Mouse (Mus musculus): Measurements from ENCODE around the gene Adora2b.
"Not testable (repeated sequence)": the region's sequence is repeated elsewhere in the genome, so short reads cannot be mapped to it uniquely, and the experiment has no call there.

Gene Adora2b

GRCm38 (mm10) chr11:62263599-62263998, 14.8 kb downstream of the Adora2b start:
- no peak for DNase-seq (ENCODE audit: extremely low spot score, low spot score)

DNA sequence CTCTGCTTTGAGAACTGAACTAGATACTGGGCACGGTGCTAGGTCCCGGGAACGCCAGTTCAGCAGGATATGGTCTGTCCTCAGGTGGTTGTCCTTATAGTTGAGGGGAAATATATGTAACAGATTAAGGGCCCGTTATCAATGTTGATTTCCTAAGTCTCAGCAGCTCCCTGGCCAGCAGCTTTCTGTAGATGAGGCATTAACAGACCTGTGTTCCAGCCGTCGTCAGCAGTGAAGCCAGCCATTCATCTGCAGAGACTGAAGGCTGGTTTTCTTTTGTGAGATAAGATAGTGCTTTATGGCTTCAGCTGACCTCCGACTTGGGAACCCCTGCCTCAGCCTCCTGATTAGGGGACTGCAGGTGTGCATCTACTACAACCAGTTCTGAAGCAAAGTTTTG, 15.2 kb downstream of the Adora2b start:
- no peak for DNase-seq (ENCODE audit: extremely low spot score, low spot score)

DNA sequence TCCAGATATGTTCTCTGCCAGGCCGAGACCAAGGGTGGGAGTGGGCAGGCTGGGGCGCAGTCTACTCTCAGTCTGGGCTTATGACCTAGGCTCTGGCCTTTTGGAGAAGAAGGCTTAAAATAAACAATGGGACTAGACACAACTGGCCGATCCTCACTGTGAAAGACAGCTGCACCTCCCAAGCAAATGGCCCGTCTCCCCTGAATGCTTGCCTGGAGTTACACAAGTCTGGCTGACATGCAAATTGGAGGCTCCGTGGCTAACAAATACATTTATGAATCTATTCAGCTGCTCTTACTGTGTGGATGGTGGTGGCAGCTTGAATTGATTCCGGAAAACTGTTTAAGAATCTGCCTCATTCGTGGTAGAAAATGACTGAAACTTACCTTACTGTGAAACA, 16.9 kb downstream of the Adora2b start:
- DNase-seq (ENCODE audit: extremely low spot score, low spot score) = no peak

DNA sequence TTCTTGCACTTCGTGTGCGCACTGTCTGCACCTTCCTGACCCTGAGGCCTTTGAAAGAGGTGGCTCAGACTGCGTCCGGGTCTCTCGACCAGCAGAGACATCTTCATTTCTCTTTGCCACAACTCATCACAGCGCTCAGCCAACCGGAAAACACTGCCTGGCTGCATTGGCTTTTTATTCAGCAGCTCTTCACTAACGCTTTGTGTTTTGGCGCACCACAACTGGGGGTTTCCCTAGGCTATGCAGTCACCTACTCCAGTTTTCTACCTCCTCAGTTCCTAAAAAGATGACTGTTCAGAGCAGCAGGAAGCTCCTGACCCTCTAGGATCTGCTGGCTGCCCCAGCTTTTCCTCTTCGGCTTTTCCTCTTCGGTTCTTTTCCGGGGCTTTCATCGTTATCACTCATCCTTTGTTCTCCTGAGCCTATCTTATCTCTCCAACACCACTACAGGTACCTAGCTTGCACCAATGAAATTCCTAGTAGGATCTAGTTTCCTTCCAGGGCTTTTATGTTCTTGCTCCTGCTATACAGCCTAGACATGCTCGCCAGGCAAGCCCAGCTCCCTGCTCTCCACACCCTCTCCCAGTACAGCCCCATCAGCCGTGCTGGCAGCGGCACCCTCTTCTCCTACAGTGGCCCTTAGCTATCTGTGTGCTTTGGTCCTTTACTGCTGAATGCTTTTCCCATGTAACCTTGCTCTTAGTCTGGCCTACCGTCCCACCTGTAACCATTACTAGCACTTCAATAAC, 17.9 kb downstream of the Adora2b start:
- no peak for DNase-seq (ENCODE audit: extremely low spot score, low spot score)

DNA sequence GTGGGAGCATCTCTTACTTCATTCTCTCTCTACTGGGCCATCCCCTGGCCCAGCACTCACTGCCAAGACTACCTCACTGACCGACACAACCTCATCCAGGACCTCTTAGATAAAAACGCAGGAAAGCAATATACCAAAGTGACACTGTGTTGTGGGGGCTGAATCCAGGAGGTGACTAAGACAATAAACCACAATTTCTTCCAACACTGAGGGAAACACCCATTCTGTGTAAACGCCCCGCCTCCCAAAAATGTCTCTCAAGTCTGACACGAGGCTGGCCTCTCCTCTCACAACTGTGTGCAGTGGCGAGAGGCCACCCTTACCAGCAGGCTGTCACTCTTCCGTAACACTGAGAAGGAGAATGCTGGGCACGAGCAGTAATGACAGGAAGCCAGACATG, 19.6 kb downstream of the Adora2b start:
- DNase-seq (ENCODE audit: extremely low spot score, low spot score) = no peak

- no peak for DNase-seq (ENCODE audit: extremely low spot score, low spot score)
Observed at GRCm38 (mm10) chr11:62269097-62269496, 20.3 kb downstream of the Adora2b start.

DNA sequence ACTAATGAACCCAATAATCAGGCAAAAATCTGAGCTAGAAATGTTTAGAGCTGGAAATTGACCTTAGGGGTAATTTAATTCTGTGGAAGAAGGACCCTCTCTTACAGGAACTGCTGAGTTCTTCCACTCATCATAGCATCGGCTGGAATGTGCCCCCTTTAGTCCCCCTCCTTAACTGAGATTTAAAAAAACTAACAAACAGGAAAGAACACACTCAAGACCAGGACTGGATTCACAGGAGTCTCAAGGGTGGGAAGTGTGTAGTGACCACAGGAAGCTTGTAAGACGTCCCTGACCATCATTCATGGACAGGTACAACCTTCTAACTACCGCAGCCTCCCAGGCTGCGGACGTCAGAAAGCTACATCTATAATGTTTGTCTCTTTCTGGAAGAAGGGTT, 22.1 kb downstream of the Adora2b start:
- no peak for DNase-seq (ENCODE audit: extremely low spot score, low spot score)

GRCm38 (mm10) chr11:62277086-62277485, 28.3 kb downstream of the Adora2b start:
- no peak for DNase-seq (ENCODE audit: extremely low spot score, low spot score)

- peak; percentile 77 for DNase-seq (ENCODE audit: extremely low spot score, low spot score)
Observed at GRCm38 (mm10) chr11:62278027-62278426, 29.2 kb downstream of the Adora2b start.

DNA sequence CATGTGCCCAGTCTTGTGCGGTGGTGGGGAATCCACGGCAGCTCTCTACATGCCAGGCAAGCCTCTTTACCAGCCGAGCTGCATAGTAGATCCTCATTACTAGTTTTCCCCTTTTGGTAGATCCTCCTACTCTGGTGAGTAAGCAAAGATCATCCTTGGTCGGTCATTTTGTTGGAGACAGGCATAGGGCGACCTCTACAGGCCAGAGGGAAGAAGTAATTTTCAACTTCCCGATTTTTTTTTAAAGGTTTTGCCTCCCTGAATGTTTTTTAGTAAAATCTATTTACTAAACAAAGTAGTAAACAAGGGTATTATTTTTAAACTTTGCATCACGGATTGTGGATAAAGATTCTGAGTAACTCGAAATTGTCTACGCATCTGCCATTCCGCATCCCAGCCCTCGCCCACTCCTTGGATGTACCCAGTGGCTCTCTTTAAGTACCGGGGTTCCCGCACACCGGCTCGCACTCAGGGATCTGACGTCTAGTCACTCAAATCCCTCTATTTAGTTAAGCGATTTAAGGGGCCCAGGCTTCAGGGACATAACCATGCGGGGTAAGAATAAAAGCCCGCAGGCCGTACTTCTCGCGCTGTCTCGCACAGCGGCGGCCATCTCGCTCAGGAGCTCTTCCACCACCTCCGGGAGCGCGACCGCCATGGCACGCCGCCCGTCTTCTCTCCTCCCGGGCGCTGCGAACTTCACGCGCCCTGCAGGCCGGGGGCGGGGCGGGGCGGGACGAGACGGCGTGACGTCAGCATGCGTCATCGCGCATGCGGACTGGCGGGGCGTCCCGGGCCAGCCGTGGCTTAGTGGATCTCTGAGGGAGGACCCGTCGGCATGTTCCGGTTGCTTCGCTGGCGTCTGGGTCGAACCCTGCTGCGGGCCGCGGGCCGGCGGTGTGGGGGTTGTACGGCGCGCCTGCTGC, 32.2 kb downstream of the Adora2b start, which contains the start of the genes Zswim7 and Ttc19:
Gene Zswim7 (minus strand): TSS at position 701 of the 926 bp plus-strand sequence.
Gene Ttc19 (plus strand): TSS at position 799 of the 926 bp plus-strand sequence.
- peak; percentile 95 for DNase-seq (ENCODE audit: extremely low spot score, low spot score)

- no peak for DNase-seq (ENCODE audit: extremely low spot score, low spot score)
Observed at GRCm38 (mm10) chr11:62281601-62281997, 32.8 kb downstream of the Adora2b start.

- not testable (repeated sequence) for DNase-seq (ENCODE audit: extremely low spot score, low spot score)
Observed at GRCm38 (mm10) chr11:62284020-62284419, 35.2 kb downstream of the Adora2b start.

DNA sequence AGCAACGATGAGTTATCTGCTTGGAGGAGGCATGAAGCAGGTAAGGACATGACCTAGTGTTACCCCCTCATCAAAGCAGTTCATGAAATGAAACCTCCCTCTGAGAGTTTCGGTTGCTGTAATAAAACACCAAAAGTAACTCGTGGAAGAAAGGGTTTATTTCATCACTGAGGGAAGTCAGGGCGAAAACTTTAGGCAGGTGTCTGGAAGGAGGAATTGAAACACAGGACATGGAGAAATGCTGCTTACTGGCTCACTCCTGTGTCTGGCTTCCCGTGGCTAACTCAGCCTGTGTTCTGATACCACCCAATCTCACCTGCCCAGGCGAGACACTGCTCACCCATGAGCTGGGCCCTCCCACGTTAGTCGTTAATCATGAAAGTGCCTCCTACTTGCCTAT, 36.2 kb downstream of the Adora2b start:
- DNase-seq (ENCODE audit: extremely low spot score, low spot score) = no peak

DNA sequence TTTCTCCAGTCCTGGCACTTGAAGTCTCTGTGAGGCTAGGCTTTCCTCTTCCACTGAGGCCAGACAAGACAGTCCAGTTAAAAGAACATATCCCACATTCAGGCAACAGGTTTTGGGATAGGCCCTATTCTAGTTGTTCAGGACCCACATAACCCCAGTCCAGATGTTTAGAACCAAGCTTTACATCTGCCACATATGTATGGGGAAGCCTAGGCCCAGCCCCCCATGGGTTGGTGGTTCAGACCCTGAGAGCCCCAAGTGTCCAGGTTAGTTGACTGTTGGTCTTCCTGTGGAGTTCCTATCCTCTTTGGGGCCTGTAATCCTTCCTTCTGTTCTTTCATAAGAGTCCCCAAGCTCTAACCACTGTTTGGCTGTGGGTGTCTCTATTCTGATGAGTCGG, 38.9 kb downstream of the Adora2b start:
- no peak for DNase-seq (ENCODE audit: extremely low spot score, low spot score)

DNA sequence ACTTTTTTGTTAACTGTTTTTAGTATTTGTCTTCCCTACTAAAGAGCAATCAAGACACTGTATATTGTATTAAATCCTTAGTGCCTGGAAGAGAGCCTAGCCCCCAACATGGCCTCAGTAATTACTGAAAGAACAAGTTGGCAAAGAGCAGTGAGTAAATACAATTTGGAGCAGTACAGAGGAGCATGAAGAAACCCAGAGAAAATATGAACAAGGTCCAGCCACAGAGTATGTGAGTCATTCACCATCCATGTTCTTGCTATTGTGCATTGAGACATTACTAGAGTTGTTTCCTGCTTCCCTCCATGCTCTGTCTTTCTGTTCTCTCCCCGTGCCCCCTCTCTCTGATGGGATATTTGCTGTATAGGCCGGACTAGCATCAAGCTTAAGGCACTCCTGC, 45.3 kb downstream of the Adora2b start:
- no peak for DNase-seq (ENCODE audit: extremely low spot score, low spot score)

DNA sequence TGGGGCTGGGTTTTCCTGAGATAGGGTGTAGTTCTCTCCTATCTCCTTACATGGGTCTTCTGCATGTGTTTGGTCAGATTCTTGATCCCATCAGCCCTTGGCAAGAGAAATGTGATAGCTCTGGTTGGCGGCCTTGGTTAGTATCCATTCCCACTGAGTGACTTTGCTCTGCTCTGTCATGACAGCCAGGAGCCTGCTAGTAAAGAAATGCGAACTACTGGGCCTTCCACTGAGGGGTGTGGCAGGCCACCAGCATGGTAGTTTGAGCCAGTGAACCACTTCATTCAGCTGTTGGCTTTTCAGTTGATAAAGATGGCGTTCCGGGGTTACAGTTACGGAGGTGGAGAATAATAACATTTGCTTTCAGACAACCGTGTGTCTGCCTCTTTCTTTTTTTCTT, 50.1 kb downstream of the Adora2b start:
- DNase-seq (ENCODE audit: extremely low spot score, low spot score) = no peak

DNA sequence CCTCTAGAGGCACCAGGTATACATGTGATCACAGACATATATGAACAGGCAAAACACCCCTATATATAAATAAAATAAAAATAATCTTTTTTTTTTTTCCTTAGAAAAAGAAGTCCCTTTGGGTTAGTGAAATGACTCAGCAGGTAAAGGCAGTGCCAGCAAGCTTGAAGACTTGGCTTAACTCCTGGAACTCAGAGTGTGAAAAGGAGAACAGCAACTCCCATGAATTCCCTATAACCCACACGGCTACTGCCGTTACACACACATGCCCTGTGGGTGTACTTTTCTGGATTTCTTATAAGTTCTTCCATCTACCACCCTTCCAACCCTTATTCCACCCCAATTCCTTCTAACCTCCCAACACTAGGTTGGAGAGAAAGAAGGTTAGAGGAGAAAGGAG, 57.1 kb downstream of the Adora2b start:
- no peak for DNase-seq (ENCODE audit: extremely low spot score, low spot score)

DNA sequence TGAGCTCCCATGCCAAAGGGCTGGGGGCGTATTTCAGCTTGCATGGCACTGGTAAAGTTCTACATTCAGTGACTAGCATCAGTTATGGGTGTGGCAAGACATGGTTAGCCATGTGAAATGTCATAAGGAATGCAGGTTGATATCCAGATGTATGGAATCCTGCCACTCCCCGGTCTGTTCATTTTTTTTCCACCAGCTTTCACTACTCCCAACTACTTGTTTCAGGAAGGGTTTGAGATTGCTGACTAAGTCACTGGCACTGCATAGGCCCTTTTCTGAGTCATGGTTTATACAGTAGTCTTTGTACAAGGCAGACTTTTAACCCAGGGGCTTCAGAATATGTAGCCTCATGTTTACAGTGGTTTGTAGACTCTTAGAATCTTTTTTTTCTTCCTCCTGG, 60.5 kb downstream of the Adora2b start:
- no peak for DNase-seq (ENCODE audit: extremely low spot score, low spot score)

GRCm38 (mm10) chr11:62314984-62315383, 66.2 kb downstream of the Adora2b start:
- DNase-seq (ENCODE audit: extremely low spot score, low spot score) = no peak
